Comparison of ENCODE assay signal across 33 mouse cellular contexts in genomic region chr7:135397096-135397495, GRCm38 (mm10). TPM values are rescaled to one million over a fixed set of nuclear protein-coding genes. Genes with fewer than 3 reads are reported as not detected.
DNase-seq lines count a peak whose midpoint lies in the region; ATAC-seq and TF ChIP-seq lines count a peak whose summit lies in the region.
"Had no signal": no experiment of that assay in that cellular context is flagged by ENCODE, and none has a peak within 500 bp of the region (broad histone marks: within the 10 kb centered on the region; RNA-seq: fewer than 3 reads in every experiment).

No protein-coding gene starts in this region.

- TF ChIP-seq EP300 in liver, postnatal 0 days (IDR thresholded peaks at IDR 0.05; ENCODE audit: low read depth), result no peak

- no peaks in the 10 kb centered on the region for H3K9me3 ChIP-seq in forebrain, embryonic 11.5 days (ENCODE audit: control insufficient read depth, low read length)
- no peaks in the 10 kb centered on the region for H3K9me3 ChIP-seq in forebrain, embryonic 13.5 days (replicated peaks)
- no peaks in the 10 kb centered on the region for H3K9me3 ChIP-seq in heart, embryonic 11.5 days (replicated peaks; ENCODE audit: control insufficient read depth, low read length)
- no peaks in the 10 kb centered on the region for H3K9me3 ChIP-seq in liver, embryonic 11.5 days (ENCODE audit: control insufficient read depth, low read length)
- no peaks in the 10 kb centered on the region for H3K9me3 ChIP-seq in liver, postnatal 0 days (ENCODE audit: low read length)
- H3K9me3 ChIP-seq: embryonic facial prominence, embryonic 10.5 days; embryonic facial prominence, embryonic 13.5 days; heart, embryonic 15.5 days had no signal

- 0 out of 2 replicates have a peak overlapping the region, but pooled peaks have one; percentile 2 for H3K27ac ChIP-seq in forebrain, embryonic 11.5 days (ENCODE audit: low read depth, low read length)
- no peak overlapping the region for H3K27ac ChIP-seq in forebrain, embryonic 13.5 days
- H3K27ac ChIP-seq in heart, embryonic 11.5 days (ENCODE audit: low read depth, low read length), result peak overlapping the region; percentile 90
- peak overlapping the region; percentile 71 for H3K27ac ChIP-seq in liver, embryonic 11.5 days (ENCODE audit: low read depth, low read length)
- H3K27ac ChIP-seq in liver, postnatal 0 days (ENCODE audit: low read depth), result no peak overlapping the region
- H3K27ac ChIP-seq: embryonic facial prominence, embryonic 10.5 days; embryonic facial prominence, embryonic 13.5 days; gastrocnemius, adult 2 months; heart, embryonic 15.5 days; hindbrain, embryonic 14.5 days; hindbrain, postnatal 0 days had no signal

- no peak overlapping the region for H3K4me3 ChIP-seq in forebrain, embryonic 11.5 days (ENCODE audit: low read depth, low read length)
- H3K4me3 ChIP-seq in forebrain, embryonic 13.5 days, result no peak overlapping the region
- H3K4me3 ChIP-seq in heart, embryonic 11.5 days (ENCODE audit: low read depth, low read length), result no peak overlapping the region
- H3K4me3 ChIP-seq in liver, embryonic 11.5 days (ENCODE audit: low read depth, low read length), result no peak overlapping the region
- no peak overlapping the region for H3K4me3 ChIP-seq in liver, postnatal 0 days (ENCODE audit: low read depth, low read length)
- H3K4me3 ChIP-seq: embryonic facial prominence, embryonic 10.5 days; embryonic facial prominence, embryonic 13.5 days; gastrocnemius, adult 2 months; heart, embryonic 15.5 days had no signal

- H3K9ac ChIP-seq in forebrain, embryonic 11.5 days (ENCODE audit: low read length), result no peak overlapping the region
- H3K9ac ChIP-seq in forebrain, embryonic 13.5 days, result no peak overlapping the region
- no peak overlapping the region for H3K9ac ChIP-seq in heart, embryonic 11.5 days (ENCODE audit: low read depth, low read length)
- no peak overlapping the region for H3K9ac ChIP-seq in liver, embryonic 11.5 days (ENCODE audit: low read depth, low read length)
- no peak overlapping the region for H3K9ac ChIP-seq in liver, postnatal 0 days (replicated peaks)
- H3K9ac ChIP-seq: embryonic facial prominence, embryonic 13.5 days; forebrain, postnatal 0 days; heart, embryonic 15.5 days; hindbrain, embryonic 14.5 days had no signal

- ATAC-seq in forebrain, embryonic 11.5 days (replicated peaks; ENCODE audit: low FRiP score), result no peak
- no peak for ATAC-seq in forebrain, embryonic 13.5 days
- no peak for ATAC-seq in heart, embryonic 11.5 days (replicated peaks; ENCODE audit: insufficient number of reproducible peaks, low FRiP score, low TSS enrichment)
- ATAC-seq in liver, embryonic 11.5 days (replicated peaks; ENCODE audit: low FRiP score), result no peak
- no peak for ATAC-seq in liver, postnatal 0 days
- ATAC-seq: activated CD4-positive, CD25-positive, alpha-beta regulatory T cell, adult 4 months; forebrain, embryonic 14.5 days; forebrain, postnatal 0 days; hindbrain, postnatal 0 days; inflammation-experienced regulatory T-cells, adult 6 months; intestine, embryonic 16.5 days had no signal

- no peaks in the 10 kb centered on the region for H3K36me3 ChIP-seq in forebrain, embryonic 11.5 days (ENCODE audit: control insufficient read depth, insufficient read depth, low read length)
- no peaks in the 10 kb centered on the region for H3K36me3 ChIP-seq in forebrain, embryonic 13.5 days (ENCODE audit: poor library complexity, severe bottlenecking)
- no peaks in the 10 kb centered on the region for H3K36me3 ChIP-seq in heart, embryonic 11.5 days (ENCODE audit: control insufficient read depth, insufficient read depth, low read length)
- no peaks in the 10 kb centered on the region for H3K36me3 ChIP-seq in liver, embryonic 11.5 days (ENCODE audit: control insufficient read depth, insufficient read depth, low read length)
- H3K36me3 ChIP-seq in liver, postnatal 0 days (replicated peaks; ENCODE audit: insufficient read depth, low read length), result no peaks in the 10 kb centered on the region
- H3K36me3 ChIP-seq: embryonic facial prominence, embryonic 10.5 days; embryonic facial prominence, embryonic 13.5 days; heart, embryonic 15.5 days had no signal

- H3K4me1 ChIP-seq in forebrain, embryonic 11.5 days (replicated peaks; ENCODE audit: control insufficient read depth, insufficient read depth, low read length), result no peaks in the 10 kb centered on the region
- H3K4me1 ChIP-seq in forebrain, embryonic 13.5 days, result peaks cover 13% of the 10 kb centered on the region
- H3K4me1 ChIP-seq in heart, embryonic 11.5 days (ENCODE audit: control insufficient read depth, insufficient read depth, low read length), result no peaks in the 10 kb centered on the region
- peaks cover 9% of the 10 kb centered on the region; the same call in 1 of the 2 replicates for H3K4me1 ChIP-seq in liver, embryonic 11.5 days (replicated peaks; ENCODE audit: control insufficient read depth, insufficient read depth, low read length)
- H3K4me1 ChIP-seq in liver, postnatal 0 days (ENCODE audit: insufficient read depth), result no peaks in the 10 kb centered on the region
- H3K4me1 ChIP-seq: embryonic facial prominence, embryonic 13.5 days had no signal

- DNase-seq in forebrain, embryonic 11.5 days (ENCODE audit: low spot score), result no peak
- DNase-seq in heart, postnatal 4 days, result no peak
- no peak for DNase-seq in liver, embryonic 11.5 days (ENCODE audit: low spot score)
- DNase-seq in liver, postnatal 0 days, result no peak
- DNase-seq in spleen, postnatal 4 days (ENCODE audit: low spot score in 2 of 2), result no peak
- DNase-seq: adrenal gland, adult 8-10 months; adrenal gland, postnatal 25 days; cerebellum, adult 11-12 months; cerebellum, adult 8-10 months; cerebellum, postnatal 10 days; cerebellum, postnatal 36 days; embryo, embryonic 11 days; forebrain, postnatal 0 days; gastrocnemius, adult 2 months; gastrocnemius, postnatal 14 days; heart, postnatal 36 days had no signal

- no peak overlapping the region for H3K4me2 ChIP-seq in forebrain, embryonic 11.5 days (ENCODE audit: low read depth, low read length, severe bottlenecking)
- H3K4me2 ChIP-seq in forebrain, embryonic 13.5 days, result no peak overlapping the region
- H3K4me2 ChIP-seq in heart, embryonic 11.5 days, result no peak overlapping the region
- peak overlapping the region; percentile 14; the same call in 1 of the 2 replicates for H3K4me2 ChIP-seq in liver, embryonic 11.5 days
- no peak overlapping the region for H3K4me2 ChIP-seq in liver, postnatal 0 days (ENCODE audit: low read depth, low read length)
- H3K4me2 ChIP-seq: embryonic facial prominence, embryonic 13.5 days; hindbrain, embryonic 14.5 days had no signal

- TF ChIP-seq CTCF in liver, postnatal 0 days (IDR thresholded peaks at IDR 0.05; ENCODE audit: low read depth), result no peak

- H3K27me3 ChIP-seq in forebrain, embryonic 11.5 days (ENCODE audit: control insufficient read depth, insufficient read depth, low read length), result peaks cover 3% of the 10 kb centered on the region; the same call in 1 of the 2 replicates
- peaks cover 3% of the 10 kb centered on the region; the same call in 1 of the 2 replicates for H3K27me3 ChIP-seq in forebrain, embryonic 13.5 days
- peaks cover under 1% of the 10 kb centered on the region; the same call in 1 of the 2 replicates for H3K27me3 ChIP-seq in heart, embryonic 11.5 days (ENCODE audit: control insufficient read depth, insufficient read depth, low read length)
- H3K27me3 ChIP-seq in liver, embryonic 11.5 days (replicated peaks; ENCODE audit: control insufficient read depth, insufficient read depth, low read length), result no peaks in the 10 kb centered on the region
- 0 out of 2 replicates have a peak, but pooled peaks cover 5% of the 10 kb centered on the region for H3K27me3 ChIP-seq in liver, postnatal 0 days (ENCODE audit: insufficient read depth, low read length)

- WGBS in forebrain, embryonic 11.5 days, result 85% methylated on average over 6 of the region's 6 CpGs
- WGBS in forebrain, embryonic 13.5 days, result 75% methylated on average over 6 of the region's 6 CpGs
- WGBS in heart, embryonic 11.5 days (ENCODE audit: insufficient replicate concordance), result 61% methylated on average over 6 of the region's 6 CpGs
- WGBS in liver, embryonic 11.5 days, result 69% methylated on average over 6 of the region's 6 CpGs
- 61% methylated on average over 6 of the region's 6 CpGs for WGBS in liver, postnatal 0 days (ENCODE audit: insufficient replicate concordance)

RNA-seq across cellular contexts. Expression of gene Foxi2, which starts 13.0 kb away (rescaled TPM):
- 0.91 and 1.1 TPM in 2 replicates for polyA plus RNA-seq in forebrain, embryonic 11.5 days (2014; fragmentation: Nextera tagmentation; extraction: Ambion mirVana)
- polyA plus RNA-seq in forebrain, embryonic 13.5 days (2015; fragmentation: Nextera tagmentation; extraction: Ambion mirVana), result not detected in 2 replicates
- 0.10 and 0.15 TPM in 2 replicates for polyA plus RNA-seq in heart, embryonic 11.5 days (2014; fragmentation: Nextera tagmentation; extraction: Ambion mirVana)
- total RNA-seq in heart, postnatal 4 days (2021), result not detected
- not detected in 2 replicates for polyA plus RNA-seq in liver, embryonic 11.5 days (2014; fragmentation: Nextera tagmentation; extraction: Ambion mirVana)
- polyA plus RNA-seq in liver, postnatal 0 days (2015; fragmentation: Nextera tagmentation; extraction: Ambion mirVana), result not detected in 2 replicates
- total RNA-seq: adrenal gland, adult 8-10 months; adrenal gland, postnatal 25 days; ES-E14; forebrain, postnatal 0 days; gastrocnemius, adult 2 months; gastrocnemius, postnatal 14 days; heart, adult 8-10 months; heart, postnatal 36 days had no signal
- polyA plus RNA-seq: activated CD4-positive, CD25-positive, alpha-beta regulatory T cell, adult 4 months; brain, embryonic 14.5 days; cortical plate, adult 2 months; erythroblast, embryonic 14.5 days; forebrain, embryonic 14.5 days; gonadal fat pad, adult 2 months; heart, embryonic 15.5 days; hindbrain, embryonic 14.5 days; inflammation-experienced regulatory T-cells, adult 6 months; intestine, embryonic 16.5 days had no signal

Comparison
In these comparisons a context has a peak if more than half of its experiments do, and no peak if none do; other contexts are left out.
1. H3K27ac ChIP-seq: peak in forebrain, embryonic 11.5 days (single experiment), heart, embryonic 11.5 days (single experiment) and liver, embryonic 11.5 days (single experiment); none in forebrain, embryonic 13.5 days (single experiment) and liver, postnatal 0 days (single experiment).